In the genomic region with DNA sequence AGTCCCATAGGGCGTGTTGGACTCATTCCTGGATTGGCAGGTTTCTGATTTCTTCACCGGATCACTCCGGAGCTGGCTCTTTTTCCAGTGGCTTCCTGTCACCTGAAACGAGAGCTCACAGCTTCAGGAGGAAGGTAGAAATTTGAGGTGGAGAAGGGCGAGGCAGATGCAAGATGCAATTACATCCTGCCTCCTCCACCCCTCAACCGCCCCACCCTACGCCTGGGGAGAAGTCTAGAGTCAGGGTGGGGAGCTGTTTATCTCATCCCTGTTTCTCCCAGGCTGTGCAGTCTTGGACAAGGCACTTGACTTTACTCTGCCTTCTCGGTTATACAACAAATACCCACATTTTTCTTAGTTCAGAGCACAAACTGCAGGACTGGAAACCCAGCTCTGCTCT, we compare ENCODE assay signal across 14 mouse cellular contexts.
A peak's percentile ranks its signal among the peaks of the same experiment; 100 is the strongest.
DNase-seq lines count a peak whose midpoint lies in the region; ATAC-seq lines count a peak whose summit lies in the region.
"Had no signal": no experiment of that assay in that cellular context is flagged by ENCODE, and none has a peak within 500 bp of the region (broad histone marks: within the 10 kb centered on the region; RNA-seq: fewer than 3 reads in every experiment).

No protein-coding gene starts in this region.

- H3K36me3 ChIP-seq in liver, embryonic 11.5 days (ENCODE audit: control insufficient read depth, insufficient read depth, low read length): no peaks in the 10 kb centered on the region
- H3K36me3 ChIP-seq: midbrain, embryonic 15.5 days; neural tube, embryonic 12.5 days had no signal

- no peak overlapping the region for H3K9ac ChIP-seq in liver, embryonic 11.5 days (ENCODE audit: low read depth, low read length)
- H3K9ac ChIP-seq: hindbrain, embryonic 14.5 days; midbrain, embryonic 15.5 days; neural tube, embryonic 12.5 days had no signal

- no peak overlapping the region for H3K4me3 ChIP-seq in liver, embryonic 11.5 days (ENCODE audit: low read depth, low read length)
- H3K4me3 ChIP-seq: midbrain, embryonic 15.5 days; neural tube, embryonic 12.5 days had no signal

- H3K27me3 ChIP-seq in liver, embryonic 11.5 days (replicated peaks; ENCODE audit: control insufficient read depth, insufficient read depth, low read length): no peaks in the 10 kb centered on the region
- H3K27me3 ChIP-seq: midbrain, embryonic 15.5 days; neural tube, embryonic 12.5 days had no signal

- H3K4me1 ChIP-seq in liver, embryonic 11.5 days (replicated peaks; ENCODE audit: control insufficient read depth, insufficient read depth, low read length): peaks cover 14% of the 10 kb centered on the region

- H3K9me3 ChIP-seq in liver, embryonic 11.5 days (ENCODE audit: control insufficient read depth, low read length): no peaks in the 10 kb centered on the region
- H3K9me3 ChIP-seq: midbrain, embryonic 15.5 days; neural tube, embryonic 12.5 days had no signal

- ATAC-seq in liver, embryonic 11.5 days (replicated peaks; ENCODE audit: low FRiP score): no peak
- ATAC-seq in erythroblast, adult 5-6 weeks (replicated peaks; ENCODE audit: low FRiP score, poor library complexity, severe bottlenecking): peak; percentile 81
- ATAC-seq: midbrain, embryonic 15.5 days had no signal

- no peak overlapping the region for H3K4me2 ChIP-seq in liver, embryonic 11.5 days
- H3K4me2 ChIP-seq: hindbrain, embryonic 14.5 days; midbrain, embryonic 15.5 days; neural tube, embryonic 12.5 days had no signal

- WGBS in liver, embryonic 11.5 days: 76% methylated on average over 8 of the region's 8 CpGs

- peak; percentile 79 for DNase-seq in liver
- DNase-seq in liver, embryonic 11.5 days (ENCODE audit: low spot score): no peak
- peak; percentile 85 for DNase-seq in R1 (ENCODE audit: low read depth, low spot score)
- peak; percentile 41 for DNase-seq in spleen, adult 12 weeks (ENCODE audit: low spot score)
- DNase-seq in kidney, postnatal 14 days: no peak
- no peak for DNase-seq in urinary bladder, postnatal 36 days (ENCODE audit: low spot score in 2 of 2)
- no peak for DNase-seq in layer of hippocampus, adult 18-20 months (ENCODE audit: low spot score in 2 of 2)
- DNase-seq: cerebellum, adult 11 months; kidney, adult 8-10 months; retina, postnatal 1 day had no signal

- no peak overlapping the region for H3K27ac ChIP-seq in liver, embryonic 11.5 days (ENCODE audit: low read depth, low read length)
- H3K27ac ChIP-seq: hindbrain, embryonic 14.5 days; midbrain, embryonic 15.5 days; neural tube, embryonic 12.5 days had no signal

Comparison
In these comparisons a context has a peak if more than half of its experiments do, and no peak if none do; other contexts are left out.
1. DNase-seq: peak in liver (single experiment), R1 (single experiment) and spleen, adult 12 weeks (single experiment); none in liver, embryonic 11.5 days (single experiment), kidney, postnatal 14 days (single experiment), urinary bladder, postnatal 36 days (0 of 2) and layer of hippocampus, adult 18-20 months (0 of 2).